Mouse (Mus musculus): ENCODE data around the gene Sdk1. TPM values are rescaled to one million over a fixed set of nuclear protein-coding genes. Genes with fewer than 3 reads are reported as not detected.

Gene Sdk1
- polyA plus RNA-seq, 1 experiment from 2014 or later = 4.0 TPM

DNA sequence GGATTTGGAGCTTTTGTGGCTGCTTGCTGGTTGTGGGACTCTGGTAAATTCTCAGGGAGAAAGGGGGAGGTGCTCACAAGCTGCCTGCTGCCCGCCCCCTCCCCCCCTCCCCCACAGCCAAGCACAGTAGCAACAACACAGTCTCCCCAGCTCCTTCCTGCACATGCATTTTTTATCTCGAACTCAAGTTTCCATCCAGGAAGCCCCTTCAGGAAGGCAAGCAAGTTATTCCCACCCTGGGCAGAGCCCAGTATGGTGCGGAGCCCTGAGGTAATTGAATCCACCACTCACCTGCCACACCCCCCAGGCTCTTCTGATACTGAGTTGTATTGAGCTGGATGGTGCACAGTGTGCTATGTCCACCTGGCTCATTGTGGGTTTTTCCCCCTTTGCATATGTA, 768.9 kb downstream of the Sdk1 start:
- H3K4me3 ChIP-seq (ENCODE audit: low read length) = no peak overlapping the region
- H3K27ac ChIP-seq (ENCODE audit: low read length) = no peak overlapping the region
- no peaks in the 10 kb centered on the region for H3K27me3 ChIP-seq (ENCODE audit: insufficient read depth, low read length)
- no peak for ATAC-seq (ENCODE audit: low FRiP score, low TSS enrichment)
- no peak overlapping the region for H3K9ac ChIP-seq (replicated peaks; ENCODE audit: low read length)
- H3K9me3 ChIP-seq (ENCODE audit: low read length) = no peaks in the 10 kb centered on the region
- peaks cover 8% of the 10 kb centered on the region for H3K4me1 ChIP-seq (ENCODE audit: insufficient read depth, low read length)
- no peaks in the 10 kb centered on the region for H3K36me3 ChIP-seq (ENCODE audit: insufficient read depth, low read length)
- no peak overlapping the region for H3K4me2 ChIP-seq (replicated peaks; ENCODE audit: low read depth, low read length)
- WGBS = 22% methylated on average over 3 of the region's 3 CpGs

DNA sequence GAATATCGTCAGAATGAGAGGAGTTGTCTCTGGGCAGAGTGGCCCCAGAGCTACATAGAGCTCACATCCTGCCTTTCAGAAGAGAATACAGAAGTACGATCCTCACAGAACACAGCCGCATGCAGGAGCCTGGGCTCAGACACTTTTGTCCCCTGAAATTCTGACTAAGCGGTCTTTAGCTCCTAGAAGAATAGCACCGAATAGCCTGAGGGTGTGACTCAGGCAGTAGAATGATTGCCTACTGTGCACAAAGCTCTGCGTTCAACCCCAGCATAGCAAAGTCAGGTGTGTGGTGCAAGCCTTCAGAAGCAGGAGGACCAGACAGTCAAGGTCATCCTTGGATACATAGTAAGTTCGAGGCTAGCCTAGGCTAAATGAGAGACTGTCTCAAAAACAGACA, 775.7 kb downstream of the Sdk1 start:
- H3K9ac ChIP-seq (replicated peaks; ENCODE audit: low read length) = no peak overlapping the region
- no peak overlapping the region for H3K27ac ChIP-seq (ENCODE audit: low read length)
- no peaks in the 10 kb centered on the region for H3K36me3 ChIP-seq (ENCODE audit: insufficient read depth, low read length)
- no peak overlapping the region for H3K4me3 ChIP-seq (ENCODE audit: low read length)
- H3K4me2 ChIP-seq (replicated peaks; ENCODE audit: low read depth, low read length) = no peak overlapping the region
- H3K9me3 ChIP-seq (ENCODE audit: low read length) = no peaks in the 10 kb centered on the region
- 90% methylated on average over 7 of the region's 7 CpGs for WGBS
- no peaks in the 10 kb centered on the region for H3K27me3 ChIP-seq (ENCODE audit: insufficient read depth, low read length)
- no peak for ATAC-seq (ENCODE audit: low FRiP score, low TSS enrichment)
- no peaks in the 10 kb centered on the region for H3K4me1 ChIP-seq (ENCODE audit: insufficient read depth, low read length)

DNA sequence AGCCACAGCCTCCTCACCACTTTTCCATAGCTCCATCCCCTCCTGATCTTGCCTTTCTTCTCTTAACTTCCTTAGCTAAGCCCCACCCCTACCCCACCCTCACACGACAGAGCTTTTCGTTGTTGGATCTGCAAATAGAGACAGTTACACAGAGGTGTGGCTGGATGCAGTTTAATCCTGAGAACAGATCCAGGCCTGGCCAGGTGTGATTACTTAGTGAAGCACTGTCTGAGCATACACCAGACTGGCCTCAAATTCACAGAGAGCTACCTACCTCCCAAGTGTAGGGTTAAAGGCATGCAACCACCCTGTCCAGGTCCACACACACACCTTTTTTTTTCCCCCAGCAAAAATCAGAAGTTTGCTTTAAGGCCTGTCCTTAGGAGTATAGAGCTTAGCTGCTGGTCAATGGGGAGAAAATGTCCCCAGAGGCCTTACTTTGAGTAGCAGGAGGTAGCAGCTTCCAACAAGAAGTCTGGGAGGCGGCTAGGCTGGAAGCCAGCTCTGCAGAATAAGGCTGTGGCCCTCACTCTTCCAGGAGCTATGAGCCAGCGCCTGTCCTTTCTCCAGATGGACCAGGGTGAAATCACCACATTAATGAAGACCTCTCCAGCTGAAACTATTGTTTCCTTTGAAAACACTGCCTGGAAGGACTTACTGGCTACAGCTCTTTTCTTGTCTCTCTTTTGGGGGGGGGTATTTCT, 781.7 kb downstream of the Sdk1 start:
- 61% methylated on average over 4 of the region's 4 CpGs for WGBS
- Histone ChIP-seq H3K36me3 (ENCODE audit: insufficient read depth, low read length) (no peaks in the 10 kb centered on the region), H3K9me3 (ENCODE audit: low read length) (no peaks in the 10 kb centered on the region), H3K9ac (replicated peaks; ENCODE audit: low read length) (no peak overlapping the region), H3K4me3 (ENCODE audit: low read length) (no peak overlapping the region), H3K4me2 (replicated peaks; ENCODE audit: low read depth, low read length) (no peak overlapping the region), H3K27ac (ENCODE audit: low read length) (no peak overlapping the region), H3K4me1 (ENCODE audit: insufficient read depth, low read length) (peaks cover 6% of the 10 kb centered on the region; the same call in 1 of the 2 replicates), H3K27me3 (ENCODE audit: insufficient read depth, low read length) (no peaks in the 10 kb centered on the region)
- ATAC-seq (ENCODE audit: low FRiP score, low TSS enrichment) = 0 out of 2 replicates have a peak, but pooled peaks have one; percentile 31

GRCm38 (mm10) chr5:142024448-142024847, 783.2 kb downstream of the Sdk1 start:
- H3K9ac ChIP-seq (replicated peaks; ENCODE audit: low read length) = no peak overlapping the region
- H3K4me3 ChIP-seq (ENCODE audit: low read length) = no peak overlapping the region
- peaks cover 6% of the 10 kb centered on the region; the same call in 1 of the 2 replicates for H3K4me1 ChIP-seq (ENCODE audit: insufficient read depth, low read length)
- WGBS = 48% methylated on average over 12 of the region's 12 CpGs
- no peak for ATAC-seq (ENCODE audit: low FRiP score, low TSS enrichment)
- no peaks in the 10 kb centered on the region for H3K27me3 ChIP-seq (ENCODE audit: insufficient read depth, low read length)
- no peaks in the 10 kb centered on the region for H3K9me3 ChIP-seq (ENCODE audit: low read length)
- no peak overlapping the region for H3K27ac ChIP-seq (ENCODE audit: low read length)
- no peak overlapping the region for H3K4me2 ChIP-seq (replicated peaks; ENCODE audit: low read depth, low read length)
- no peaks in the 10 kb centered on the region for H3K36me3 ChIP-seq (ENCODE audit: insufficient read depth, low read length)

DNA sequence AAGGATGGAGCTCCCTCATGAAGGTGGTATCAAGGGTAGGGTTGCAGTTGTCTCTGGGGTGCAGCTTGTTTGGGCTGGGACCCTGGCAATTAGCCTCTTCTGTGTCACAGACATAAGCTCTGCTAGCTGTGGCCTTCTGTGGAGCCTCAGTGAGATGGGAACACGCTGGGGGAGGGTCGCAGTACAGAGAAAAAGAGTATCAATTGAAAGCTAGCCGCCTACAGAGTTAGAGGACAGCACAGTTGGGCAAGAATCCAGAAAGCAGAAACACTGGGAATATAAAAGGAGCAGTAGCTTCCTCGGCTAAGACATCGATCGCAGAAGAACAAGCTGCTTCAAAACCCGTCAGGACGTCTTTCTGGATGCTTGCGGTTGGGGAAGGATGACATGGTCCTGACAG, 795.2 kb downstream of the Sdk1 start:
- H3K4me2 ChIP-seq (replicated peaks; ENCODE audit: low read depth, low read length) = no peak overlapping the region
- no peaks in the 10 kb centered on the region for H3K9me3 ChIP-seq (ENCODE audit: low read length)
- H3K36me3 ChIP-seq (ENCODE audit: insufficient read depth, low read length) = no peaks in the 10 kb centered on the region
- H3K4me3 ChIP-seq (ENCODE audit: low read length) = no peak overlapping the region
- H3K9ac ChIP-seq (replicated peaks; ENCODE audit: low read length) = no peak overlapping the region
- H3K4me1 ChIP-seq (ENCODE audit: insufficient read depth, low read length) = peaks cover 6% of the 10 kb centered on the region; the same call in 1 of the 2 replicates
- H3K27ac ChIP-seq (ENCODE audit: low read length) = no peak overlapping the region
- WGBS = 88% methylated on average over 9 of the region's 9 CpGs
- H3K27me3 ChIP-seq (ENCODE audit: insufficient read depth, low read length) = no peaks in the 10 kb centered on the region
- no peak for ATAC-seq (ENCODE audit: low FRiP score, low TSS enrichment)

GRCm38 (mm10) chr5:142039236-142039635, 797.9 kb downstream of the Sdk1 start:
- no peaks in the 10 kb centered on the region for H3K9me3 ChIP-seq (ENCODE audit: low read length)
- ATAC-seq (ENCODE audit: low FRiP score, low TSS enrichment) = no peak
- H3K9ac ChIP-seq (replicated peaks; ENCODE audit: low read length) = no peak overlapping the region
- no peaks in the 10 kb centered on the region for H3K36me3 ChIP-seq (ENCODE audit: insufficient read depth, low read length)
- H3K4me2 ChIP-seq (replicated peaks; ENCODE audit: low read depth, low read length) = no peak overlapping the region
- peaks cover 10% of the 10 kb centered on the region; the same call in 1 of the 2 replicates for H3K4me1 ChIP-seq (ENCODE audit: insufficient read depth, low read length)
- no peak overlapping the region for H3K27ac ChIP-seq (ENCODE audit: low read length)
- no peaks in the 10 kb centered on the region for H3K27me3 ChIP-seq (ENCODE audit: insufficient read depth, low read length)
- WGBS = 88% methylated on average over 6 of the region's 6 CpGs
- no peak overlapping the region for H3K4me3 ChIP-seq (ENCODE audit: low read length)

- no peak for ATAC-seq (ENCODE audit: low FRiP score, low TSS enrichment)
- no peaks in the 10 kb centered on the region for H3K9me3 ChIP-seq (ENCODE audit: low read length)
- no peaks in the 10 kb centered on the region for H3K36me3 ChIP-seq (ENCODE audit: insufficient read depth, low read length)
- 87% methylated on average over 4 of the region's 4 CpGs for WGBS
- H3K4me1 ChIP-seq (ENCODE audit: insufficient read depth, low read length) = peaks cover 10% of the 10 kb centered on the region; the same call in 1 of the 2 replicates
- no peak overlapping the region for H3K27ac ChIP-seq (ENCODE audit: low read length)
- H3K4me2 ChIP-seq (replicated peaks; ENCODE audit: low read depth, low read length) = no peak overlapping the region
- no peak overlapping the region for H3K9ac ChIP-seq (replicated peaks; ENCODE audit: low read length)
- no peak overlapping the region for H3K4me3 ChIP-seq (ENCODE audit: low read length)
- H3K27me3 ChIP-seq (ENCODE audit: insufficient read depth, low read length) = no peaks in the 10 kb centered on the region
Observed at GRCm38 (mm10) chr5:142039891-142040530, 798.7 kb downstream of the Sdk1 start.

GRCm38 (mm10) chr5:142041226-142041802, 800.0 kb downstream of the Sdk1 start:
- Histone ChIP-seq H3K27me3 (ENCODE audit: insufficient read depth, low read length) (no peaks in the 10 kb centered on the region), H3K27ac (ENCODE audit: low read length) (no peak overlapping the region), H3K4me1 (ENCODE audit: insufficient read depth, low read length) (peaks cover 10% of the 10 kb centered on the region; the same call in 1 of the 2 replicates), H3K9me3 (ENCODE audit: low read length) (no peaks in the 10 kb centered on the region), H3K4me3 (ENCODE audit: low read length) (no peak overlapping the region), H3K36me3 (ENCODE audit: insufficient read depth, low read length) (0 out of 2 replicates have a peak, but pooled peaks cover 1% of the 10 kb centered on the region), H3K4me2 (replicated peaks; ENCODE audit: low read depth, low read length) (no peak overlapping the region), H3K9ac (replicated peaks; ENCODE audit: low read length) (no peak overlapping the region)
- 28% methylated on average over 8 of the region's 8 CpGs for WGBS
- ATAC-seq (ENCODE audit: low FRiP score, low TSS enrichment) = no peak

GRCm38 (mm10) chr5:142061781-142062180, 820.5 kb downstream of the Sdk1 start:
- no peak overlapping the region for H3K9ac ChIP-seq (replicated peaks; ENCODE audit: low read length)
- no peak for ATAC-seq (ENCODE audit: low FRiP score, low TSS enrichment)
- no peak overlapping the region for H3K27ac ChIP-seq (ENCODE audit: low read length)
- H3K4me2 ChIP-seq (replicated peaks; ENCODE audit: low read depth, low read length) = no peak overlapping the region
- no peaks in the 10 kb centered on the region for H3K4me1 ChIP-seq (ENCODE audit: insufficient read depth, low read length)
- H3K36me3 ChIP-seq (ENCODE audit: insufficient read depth, low read length) = no peaks in the 10 kb centered on the region
- H3K4me3 ChIP-seq (ENCODE audit: low read length) = no peak overlapping the region
- H3K9me3 ChIP-seq (ENCODE audit: low read length) = peaks cover 19% of the 10 kb centered on the region
- H3K27me3 ChIP-seq (ENCODE audit: insufficient read depth, low read length) = no peaks in the 10 kb centered on the region
- WGBS = 86% methylated on average over 4 of the region's 4 CpGs

DNA sequence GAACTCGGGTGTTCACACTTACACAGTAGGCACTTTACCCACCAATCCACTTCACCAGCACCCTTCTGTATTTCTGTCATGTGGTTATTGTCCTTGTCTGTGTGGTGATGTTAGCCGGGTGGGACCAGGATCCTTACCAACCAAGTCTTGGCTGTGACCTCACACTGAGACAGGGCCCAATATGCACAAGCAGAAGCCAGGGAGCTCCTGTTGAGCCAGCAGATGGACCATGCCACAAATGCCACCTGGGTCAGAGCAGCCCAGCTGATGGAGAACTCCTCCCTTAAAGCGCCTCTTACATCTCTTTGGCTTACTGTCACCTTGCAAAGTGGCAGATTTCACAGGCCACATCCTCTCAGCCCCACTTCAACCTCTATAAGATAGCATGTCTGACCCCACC, 830.0 kb downstream of the Sdk1 start:
- WGBS = 95% methylated on average over 3 of the region's 3 CpGs
- no peak overlapping the region for H3K9ac ChIP-seq (replicated peaks; ENCODE audit: low read length)
- H3K4me1 ChIP-seq (ENCODE audit: insufficient read depth, low read length) = no peaks in the 10 kb centered on the region
- peaks cover 5% of the 10 kb centered on the region; the same call in 1 of the 2 replicates for H3K36me3 ChIP-seq (ENCODE audit: insufficient read depth, low read length)
- H3K27me3 ChIP-seq (ENCODE audit: insufficient read depth, low read length) = no peaks in the 10 kb centered on the region
- no peak overlapping the region for H3K27ac ChIP-seq (ENCODE audit: low read length)
- no peak overlapping the region for H3K4me2 ChIP-seq (replicated peaks; ENCODE audit: low read depth, low read length)
- no peak for ATAC-seq (ENCODE audit: low FRiP score, low TSS enrichment)
- H3K4me3 ChIP-seq (ENCODE audit: low read length) = no peak overlapping the region
- peaks cover 4% of the 10 kb centered on the region; the same call in 1 of the 2 replicates for H3K9me3 ChIP-seq (ENCODE audit: low read length)

All from kidney, embryonic 16.5 days (tissue).